Mouse (Mus musculus): ENCODE data around the gene Sbk2.

DNA sequence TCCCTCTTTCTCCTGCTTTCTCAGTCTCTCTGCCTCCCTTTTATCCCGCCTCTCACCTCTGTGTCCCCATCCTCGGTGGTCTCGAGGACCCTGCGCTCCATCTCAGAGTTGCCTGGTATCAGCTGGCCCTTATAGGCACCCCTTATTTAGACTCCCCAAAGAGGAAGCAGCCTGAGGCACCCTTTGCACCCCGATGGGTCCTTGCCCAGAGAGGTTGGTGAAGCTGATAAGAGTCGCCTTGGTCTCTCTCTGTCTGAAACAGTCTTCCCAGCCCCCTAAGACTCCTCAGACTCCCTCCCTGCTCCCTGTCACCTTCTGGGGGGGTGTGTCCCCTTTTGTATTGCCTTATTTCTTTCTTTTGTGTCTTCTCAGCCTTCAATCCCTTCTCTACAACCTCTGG is 6.9 kb upstream of the Sbk2 start, which contains the start of gene Sbk3:
- TF ChIP-seq ETS1 (conservative IDR thresholded peaks at IDR 0.05; ENCODE audit: low read depth, low read length): no peak
- TF ChIP-seq MEF2A (IDR thresholded peaks at IDR 0.05; ENCODE audit: borderline replicate concordance, low read depth, low read length): no peak
- no peak for TF ChIP-seq JUND (conservative IDR thresholded peaks at IDR 0.05; ENCODE audit: low read depth, low read length)
- TF ChIP-seq CTCF (conservative IDR thresholded peaks at IDR 0.05 in 1 of 2, IDR thresholded peaks at IDR 0.05 in 1 of 2; ENCODE audit: low read depth in 2 of 2, low read length in 2 of 2): no peak
- no peak for TF ChIP-seq POLR2A (IDR thresholded peaks at IDR 0.05; ENCODE audit: low read depth, low read length)
- TF ChIP-seq EP300 (IDR thresholded peaks at IDR 0.05; ENCODE audit: low read length): no peak
- no peak for TF ChIP-seq ZC3H11A (IDR thresholded peaks at IDR 0.05; ENCODE audit: low read depth, low read length)
- no peak for TF ChIP-seq POLR2AphosphoS2 (IDR thresholded peaks at IDR 0.05; ENCODE audit: low read depth, low read length)
- no peak for TF ChIP-seq MAX (IDR thresholded peaks at IDR 0.05; ENCODE audit: low read length)
- no peak for TF ChIP-seq HCFC1 (IDR thresholded peaks at IDR 0.05; ENCODE audit: low read depth, low read length)
